Mouse (Mus musculus) mouse trophoblast stem cell (cell line): ENCODE measurements around the gene Dao.

ENCODE experiments used
- in situ Hi-C, 2 experiments: fragments of 300-500 bp; cut with MseI, MboI; formaldehyde crosslinking; loops; 2 replicates in 1 of 2; 3 replicates in 1 of 2; pipeline ENCODE4 v1.15.1; 2025

Dao gene

GRCm38 (mm10) chr5:114003542-114003941 lies at the start of gene Dao:
Gene Dao, plus strand, starts transcription at chr5:114003703.
- in situ Hi-C loops: no loop called here

- in situ Hi-C loops: no loop called here
Measured at GRCm38 (mm10) chr5:113954421-113954820, 49.1 kb upstream of the Dao start.

DNA sequence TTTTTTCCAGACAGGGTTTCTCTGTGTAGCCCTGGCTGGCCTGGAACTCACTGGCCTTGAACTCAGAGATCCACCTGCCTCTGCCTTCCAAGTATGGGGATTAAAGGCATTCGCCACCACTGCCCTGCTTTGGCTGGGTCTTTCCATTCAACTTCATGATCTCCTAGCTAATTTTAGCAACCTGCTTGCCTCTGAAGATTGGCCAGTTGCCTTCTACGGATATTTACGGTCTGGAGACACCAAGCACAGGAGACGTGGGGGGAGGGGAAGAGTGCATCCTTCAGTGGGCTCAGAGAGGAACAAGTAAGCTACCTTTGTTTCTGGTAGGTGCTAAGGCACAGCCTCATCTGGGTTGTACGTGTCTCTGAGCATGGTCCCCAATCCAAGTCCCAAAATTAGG lies 48.2 kb upstream of the Dao start:
- in situ Hi-C loops: loop anchor here (5.0 kb wide), 1 partner anchor 92 kb away; no protein-coding TSS in a partner anchor

GRCm38 (mm10) chr5:113955691-113956090 lies 47.8 kb upstream of the Dao start:
- in situ Hi-C loops: loop anchor here (5.0 kb wide), 1 partner anchor 92 kb away; no protein-coding TSS in a partner anchor

DNA sequence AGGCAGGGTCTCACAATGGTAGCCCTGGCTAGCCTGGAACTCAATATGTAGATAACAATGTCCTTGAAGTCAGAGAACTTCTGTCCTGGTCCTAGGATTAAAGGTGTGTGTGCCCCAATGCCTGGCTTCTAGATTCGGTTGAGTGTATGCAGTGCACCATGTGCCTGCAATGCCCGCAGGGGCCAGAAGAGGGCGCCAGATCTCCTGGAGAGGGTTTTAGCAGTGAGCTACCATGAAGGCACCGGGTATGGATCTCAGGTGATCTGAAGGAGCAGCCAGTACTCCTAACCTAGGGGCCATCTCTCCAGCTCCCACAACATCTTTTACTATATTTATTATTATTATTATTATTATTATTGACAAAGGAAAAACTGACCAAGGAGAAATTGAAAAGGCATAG lies 47.0 kb upstream of the Dao start:
- in situ Hi-C loops: loop anchor here (5.0 kb wide), 1 partner anchor 91 kb away; no protein-coding TSS in a partner anchor

DNA sequence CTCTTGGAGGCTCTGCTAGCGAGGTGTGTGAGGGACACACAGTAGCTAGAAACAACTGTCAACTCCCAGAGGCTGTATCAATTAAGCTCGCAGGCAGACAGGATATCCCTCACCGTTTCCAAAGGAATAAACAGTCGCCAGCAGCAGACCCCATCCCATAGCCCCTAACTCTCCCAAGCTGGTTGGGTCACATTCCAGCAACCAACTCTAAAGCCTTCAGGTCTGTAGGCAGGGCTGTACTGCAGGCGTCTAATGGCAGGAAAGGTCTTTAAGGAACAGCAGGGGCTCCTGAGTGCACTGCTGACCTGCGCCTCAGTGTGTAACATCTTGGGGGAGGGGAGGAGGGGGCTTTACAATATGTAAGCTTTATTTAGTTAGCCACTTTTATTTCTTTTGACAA lies 44.5 kb upstream of the Dao start:
- in situ Hi-C loops: loop anchor here (5.0 kb wide), 1 partner anchor 88 kb away; no protein-coding TSS in a partner anchor

DNA sequence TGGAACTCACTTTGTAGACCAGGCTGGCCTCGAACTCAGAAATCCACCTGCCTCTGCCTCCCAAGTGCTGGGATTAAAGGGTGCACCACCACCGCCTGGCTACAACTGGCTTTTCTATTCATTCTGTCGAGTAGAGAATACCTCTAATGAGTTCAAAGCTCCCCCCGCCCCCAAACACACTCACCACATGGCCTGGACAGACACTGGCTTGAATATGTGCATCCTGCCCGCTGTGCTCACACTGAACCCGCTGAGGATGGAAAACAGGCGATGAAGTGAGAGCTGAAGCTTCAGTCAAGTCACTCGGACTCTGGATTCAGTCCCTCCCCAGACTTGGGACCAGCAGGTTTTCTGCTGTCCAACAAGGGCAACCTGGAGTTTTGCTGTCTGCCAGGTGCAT lies 43.1 kb upstream of the Dao start:
- in situ Hi-C loops: no loop called here

- in situ Hi-C loops: no loop called here
Measured at GRCm38 (mm10) chr5:113961776-113962175, 41.7 kb upstream of the Dao start.

GRCm38 (mm10) chr5:113964972-113965371 lies 38.5 kb upstream of the Dao start:
- in situ Hi-C loops: no loop called here

GRCm38 (mm10) chr5:113965659-113966185 lies 37.8 kb upstream of the Dao start:
- in situ Hi-C loops: no loop called here

DNA sequence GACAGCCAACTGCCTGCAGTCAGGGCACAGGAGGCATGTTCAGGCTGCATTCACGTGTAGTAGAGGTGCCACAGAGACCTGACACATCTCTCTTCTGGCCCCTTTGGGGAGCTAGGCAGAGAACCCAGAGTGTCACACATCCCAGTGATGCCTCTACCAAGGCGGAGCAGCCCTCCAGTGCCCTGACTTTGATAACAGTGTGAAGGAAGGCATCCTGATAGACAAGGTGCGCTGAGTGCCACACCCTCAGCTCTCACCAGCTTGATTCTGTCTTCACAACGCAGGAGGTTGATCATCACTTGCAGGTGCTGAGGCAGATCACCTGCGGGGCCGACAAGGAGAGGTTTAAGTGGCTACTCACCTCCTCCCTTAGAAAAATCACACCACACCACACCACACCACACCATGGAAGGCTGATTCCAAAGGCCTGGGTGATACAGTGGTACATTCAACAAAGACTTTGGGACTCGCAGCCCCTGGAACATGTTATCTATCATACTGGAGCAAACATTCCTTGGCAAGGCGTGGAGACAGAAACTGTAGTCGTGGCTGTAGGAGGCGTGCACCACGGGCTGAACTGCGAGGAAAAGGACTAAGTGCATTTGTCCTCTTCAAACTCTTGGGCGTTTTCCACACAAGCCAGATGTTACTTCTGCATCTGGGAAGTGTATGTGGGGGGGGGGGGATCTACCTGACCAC lies 36.9 kb upstream of the Dao start:
- in situ Hi-C loops: no loop called here

- in situ Hi-C loops: no loop called here
Measured at GRCm38 (mm10) chr5:113968371-113968770, 35.1 kb upstream of the Dao start.

GRCm38 (mm10) chr5:113971434-113971960 lies 32.0 kb upstream of the Dao start:
- in situ Hi-C loops: no loop called here

- in situ Hi-C loops: no loop called here
Measured at GRCm38 (mm10) chr5:113972589-113973515, 30.7 kb upstream of the Dao start.

DNA sequence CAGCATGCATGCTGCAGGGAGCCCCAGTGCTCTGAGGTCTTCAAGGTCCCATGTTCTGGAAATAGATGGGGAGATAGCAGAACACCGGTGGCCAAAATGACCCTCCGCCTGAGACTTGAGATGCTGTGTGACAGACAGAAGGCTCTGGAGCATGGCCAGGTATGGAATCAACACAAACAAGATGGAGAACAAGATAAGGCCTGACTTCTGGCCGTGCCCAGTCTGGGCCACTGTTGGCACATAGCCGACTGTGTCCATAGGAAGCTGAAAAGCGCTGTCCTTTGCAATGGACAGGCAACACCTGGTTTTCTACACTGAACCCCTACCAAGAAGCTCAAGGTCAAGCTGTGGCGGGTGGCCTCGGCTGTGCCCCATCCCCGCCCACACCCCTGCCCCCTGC lies 29.7 kb upstream of the Dao start:
- in situ Hi-C loops: no loop called here

DNA sequence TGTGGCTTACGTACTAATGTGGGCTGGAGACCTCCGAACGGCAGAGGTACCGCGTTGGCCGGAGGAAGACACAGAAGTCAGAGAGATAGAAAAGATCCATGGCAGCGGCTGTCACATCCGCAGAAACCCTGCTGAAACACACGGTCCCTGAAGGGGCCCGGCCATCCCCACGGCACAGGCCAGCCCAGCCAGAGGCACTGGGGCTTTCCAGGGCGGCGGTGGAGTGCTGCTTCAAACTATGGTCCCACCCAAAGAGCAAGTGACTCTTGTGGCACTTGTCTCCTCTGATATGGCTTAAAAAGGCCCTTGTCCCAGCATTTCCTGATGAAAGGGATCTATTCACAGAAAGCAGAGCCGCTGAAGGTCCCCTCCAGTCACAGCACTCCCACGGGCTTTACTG lies 28.9 kb upstream of the Dao start:
- in situ Hi-C loops: no loop called here

DNA sequence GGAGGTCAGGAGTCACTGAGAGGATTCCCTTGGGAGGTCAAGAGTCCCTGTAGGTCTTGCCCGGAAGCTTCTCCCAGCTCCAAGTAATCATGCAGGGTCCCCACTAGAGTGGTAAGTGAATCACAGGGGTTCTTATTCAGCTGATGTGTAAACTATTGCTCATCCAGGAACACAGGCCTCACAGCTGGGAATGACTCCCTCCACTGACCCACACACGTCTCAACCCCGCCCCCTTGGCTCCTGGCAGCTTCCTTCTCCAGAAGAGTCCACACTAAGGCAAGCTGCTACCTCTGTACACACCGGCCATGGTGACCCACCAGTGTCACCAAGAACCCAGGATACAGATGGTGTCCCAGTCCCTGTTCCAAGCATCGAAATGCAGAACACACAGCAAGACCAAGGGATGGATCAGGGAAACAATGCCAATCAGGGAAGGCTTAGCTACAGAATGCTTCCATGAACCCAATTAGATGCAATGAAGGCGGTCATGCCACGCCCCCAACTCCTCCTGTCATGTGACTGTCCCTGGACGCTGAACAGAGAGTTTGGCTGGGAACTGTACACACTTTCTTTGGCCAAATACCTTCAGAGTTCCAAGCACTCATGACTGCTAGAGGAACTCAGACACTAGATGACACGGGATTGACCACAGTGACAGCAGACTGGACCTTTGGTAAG lies 27.8 kb upstream of the Dao start:
- in situ Hi-C loops: no loop called here

DNA sequence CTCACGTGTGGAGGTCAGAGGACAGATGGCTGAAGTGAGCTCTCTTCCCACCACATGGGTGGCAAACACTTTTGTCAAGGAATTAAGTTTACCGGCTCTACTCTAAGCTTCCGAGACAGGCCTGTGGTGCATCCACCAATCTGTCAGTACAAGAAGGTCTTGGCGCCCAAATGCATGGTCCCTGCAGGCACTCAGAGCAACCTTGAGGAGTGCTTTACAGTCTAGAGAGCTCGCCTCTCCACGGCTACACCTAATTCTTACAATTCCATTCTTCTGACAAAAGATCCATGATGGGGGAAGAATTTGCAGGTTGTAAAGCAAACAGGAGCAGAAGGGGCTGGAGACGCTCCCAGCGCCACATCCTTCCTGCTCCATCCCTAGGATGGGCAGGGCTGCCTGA lies 26.9 kb upstream of the Dao start:
- in situ Hi-C loops: no loop called here

GRCm38 (mm10) chr5:113977309-113977708 lies 26.2 kb upstream of the Dao start:
- in situ Hi-C loops: no loop called here

- in situ Hi-C loops: no loop called here
Measured at GRCm38 (mm10) chr5:113980511-113980910, 23.0 kb upstream of the Dao start.

- in situ Hi-C loops: no loop called here
Measured at GRCm38 (mm10) chr5:113981171-113981570, 22.3 kb upstream of the Dao start.

GRCm38 (mm10) chr5:113981843-113982242 lies 21.7 kb upstream of the Dao start:
- in situ Hi-C loops: no loop called here
